Mouse (Mus musculus) CH12.LX (cell line): ENCODE results near the gene Cdyl2.

Experiments
- CHD2 ChIP-seq: IDR thresholded peaks from 2 replicates; pipeline ENCODE4 v1.6.1; 2011; ENCODE audit warnings: low read length, improper control_type of control experiment
- CTCF ChIP-seq, 2 experiments: IDR thresholded peaks in 1 of 2; conservative IDR thresholded peaks in 1 of 2; 2 replicates each; pipeline ENCODE4 v1.5.1; 2011 to 2012; ENCODE audit warnings: low read depth in 2 of 2, low read length in 2 of 2, improper control_type of control experiment in 1 of 2, inconsistent platforms in 1 of 2, mild to moderate bottlenecking in 1 of 2, moderate library complexity in 1 of 2
- IRF4 ChIP-seq: IDR thresholded peaks from 2 replicates; pipeline ENCODE4 v1.6.1; 2014; ENCODE audit warnings: low read depth, mild to moderate bottlenecking, inconsistent platforms, low read length, improper control_type of control experiment
- KAT2A ChIP-seq: IDR thresholded peaks from 2 replicates; pipeline ENCODE4 v1.6.1; 2012; ENCODE audit warnings: low read length, improper control_type of control experiment, inconsistent platforms; ENCODE audit not compliant: insufficient replicate concordance
- MAZ ChIP-seq: IDR thresholded peaks from 2 replicates; pipeline ENCODE4 v1.6.1; 2012; ENCODE audit warnings: low read depth, mild to moderate bottlenecking, inconsistent platforms, low read length, improper control_type of control experiment, moderate library complexity
- NELFE ChIP-seq: IDR thresholded peaks from 2 replicates; pipeline ENCODE4 v1.6.1; 2011; ENCODE audit warnings: low read depth, low read length, improper control_type of control experiment
- NRF1 ChIP-seq: IDR thresholded peaks from 2 replicates; pipeline ENCODE4 v1.6.1; 2014; ENCODE audit warnings: low read depth, mild to moderate bottlenecking, inconsistent platforms, low read length, improper control_type of control experiment, moderate library complexity
- POLR2A ChIP-seq: IDR thresholded peaks from 2 replicates; pipeline ENCODE4 v1.6.1; 2011; ENCODE audit warnings: low read depth, mild to moderate bottlenecking, improper control_type of control experiment, low read length
- SIN3A ChIP-seq: IDR thresholded peaks from 2 replicates; pipeline ENCODE4 v1.6.1; 2012; ENCODE audit warnings: low read length, improper control_type of control experiment, inconsistent platforms
- TBP ChIP-seq: conservative IDR thresholded peaks from 2 replicates; pipeline ENCODE4 v1.6.1; 2011; ENCODE audit warnings: low read depth, low read length, improper control_type of control experiment
- USF1 ChIP-seq: IDR thresholded peaks from 2 replicates; pipeline ENCODE4 v1.6.1; 2014; ENCODE audit warnings: low read depth, mild to moderate bottlenecking, inconsistent platforms, low read length, improper control_type of control experiment

DNA sequence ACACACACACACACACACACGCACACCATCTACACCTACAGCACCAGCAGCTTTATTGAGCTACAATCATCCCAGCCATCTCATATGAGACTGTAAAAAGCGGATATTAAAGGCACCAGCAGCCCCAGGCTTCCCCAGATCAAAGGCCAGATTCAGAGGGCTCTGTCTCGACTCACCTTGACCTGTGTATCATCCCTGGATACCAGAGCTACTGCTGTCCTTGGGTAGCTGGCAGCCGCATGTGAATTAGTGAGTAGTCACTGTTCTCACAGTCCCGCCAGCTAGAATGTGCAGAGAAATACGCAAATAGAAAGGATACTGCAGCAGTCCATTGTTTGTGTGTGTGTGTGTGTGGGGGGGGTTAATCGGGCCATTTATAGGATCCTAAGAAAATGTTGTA is 204.1 kb downstream of the Cdyl2 start:
- TF ChIP-seq CHD2 (no peak), KAT2A (no peak), SIN3A (no peak), CTCF (conservative IDR thresholded peaks at IDR 0.05 in 1 of 2, IDR thresholded peaks at IDR 0.05 in 1 of 2; ENCODE audit: low read depth in 2 of 2, low read length in 2 of 2) (no peak), USF1 (no peak), POLR2A (no peak), TBP (no peak), MAZ (no peak), NELFE (no peak), NRF1 (no peak), IRF4 (no peak)
